Mouse (Mus musculus) cerebellum, adult 2 months (tissue): ENCODE results near the gene Fam83b. TPM values are rescaled to one million over a fixed set of nuclear protein-coding genes. Genes with fewer than 3 reads are reported as not detected.
A peak's percentile ranks its signal among the peaks of the same experiment; 100 is the strongest.

Experiments
- DNase-seq, 2 experiments: peaks; one replicate each; pipeline ENCODE4 v3.0.0; 2021
- H3K27ac ChIP-seq: fragments of 200-500 bp; 2 replicates; pipeline ENCODE4 v1.5.1; 2012; ENCODE audit warnings: low read length, control low read depth, inconsistent platforms; ENCODE audit not compliant: insufficient read depth
- H3K27me3 ChIP-seq: fragments of 200-500 bp; 2 replicates; pipeline ENCODE4 v1.6.1; 2012; ENCODE audit warnings: inconsistent platforms, mild to moderate bottlenecking, low read length, moderate library complexity; ENCODE audit not compliant: control insufficient read depth, insufficient read depth
- H3K4me1 ChIP-seq: fragments of 200-500 bp; 2 replicates; pipeline ENCODE4 v1.6.1; 2011; ENCODE audit warnings: low read length; ENCODE audit not compliant: control insufficient read depth, insufficient read depth
- H3K4me3 ChIP-seq: fragments of 200-500 bp; replicated peaks from 2 replicates; pipeline ENCODE3; 2011; ENCODE audit warnings: mild to moderate bottlenecking, low read depth, low read length, control low read depth; ENCODE audit not compliant: insufficient read depth
- CTCF ChIP-seq: fragments of 200-500 bp; IDR thresholded peaks from 2 replicates; pipeline ENCODE4 v1.5.1; 2011; ENCODE audit warnings: low read depth, mild to moderate bottlenecking, control low read depth, low read length, moderate library complexity, borderline replicate concordance; ENCODE audit not compliant: insufficient read depth
- POLR2A ChIP-seq: fragments of 200-500 bp; IDR thresholded peaks from 2 replicates; pipeline ENCODE4 v1.6.1; 2011; ENCODE audit warnings: low read length, control low read depth, borderline replicate concordance; ENCODE audit not compliant: insufficient read depth
- WGBS: fragments of 180-500 bp; shearing (Covaris S2); methylation state at CpG from one replicate; pipeline ENCODE4 v1.1.7; 2018; 5-methylcytosine and 5-hydroxymethylcytosine counted together
- polyA plus RNA-seq: library from polyadenylated mRNA; depleted of rRNA; stranded (reverse); fragments of >200 nt; gene quantifications from 2 replicates; pipeline ENCODE4 v1.2.3, GENCODE M21; 2012; rRNA removed

Fam83b gene
- polyA plus RNA-seq: 0.03 and 0.06 TPM in 2 replicates

GRCm38 (mm10) chr9:76566515-76567280 lies at the start of gene Fam83b:
Fam83b (minus strand) TSS chr9:76567116.
- Histone ChIP-seq H3K4me3 (peak within 1 kb of the TSS; percentile 14), H3K27ac (no peak within 1 kb of the TSS), H3K27me3 (no peaks in the 10 kb centered on the region; the same call in 1 of the 2 replicates), H3K4me1 (no peaks in the 10 kb centered on the region)
- WGBS: 6% methylated on average over 40 of the region's 40 CpGs
- no peak for TF ChIP-seq POLR2A
- TF ChIP-seq CTCF: no peak
- no peak for DNase-seq

DNA sequence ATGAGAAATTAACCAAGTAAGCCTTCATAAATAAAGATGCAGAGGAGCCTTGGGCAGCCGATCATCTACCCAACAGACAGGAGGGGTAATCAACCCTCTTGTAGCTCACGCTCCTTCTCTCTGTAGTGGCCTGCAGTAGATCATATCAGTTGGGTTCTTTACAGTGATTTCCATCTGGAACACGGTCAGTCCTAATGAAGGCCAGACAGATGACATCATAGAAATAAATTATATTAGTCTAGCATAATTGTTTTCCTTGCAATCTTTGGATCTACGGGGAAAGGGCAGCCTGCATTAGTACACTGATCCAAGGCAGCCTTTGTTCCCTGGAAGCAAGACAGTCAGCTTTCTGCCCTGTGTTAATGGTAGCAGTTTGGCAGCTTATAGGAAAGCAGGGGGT lies 47.2 kb upstream of the Fam83b start:
- Histone ChIP-seq H3K27me3 (no peaks in the 10 kb centered on the region), H3K4me3 (no peak overlapping the region), H3K27ac (no peak overlapping the region), H3K4me1 (no peaks in the 10 kb centered on the region)
- WGBS: 83% methylated on average over 4 of the region's 4 CpGs
- TF ChIP-seq CTCF: no peak
- no peak for TF ChIP-seq POLR2A
- no peak for DNase-seq

- Histone ChIP-seq H3K27me3 (no peaks in the 10 kb centered on the region), H3K4me1 (no peaks in the 10 kb centered on the region), H3K4me3 (no peak overlapping the region), H3K27ac (no peak overlapping the region)
- 64% methylated on average over 5 of the region's 5 CpGs for WGBS
- DNase-seq: no peak
- TF ChIP-seq POLR2A (no peak), CTCF (no peak)
These were observed 36.8 kb upstream of the Fam83b start for GRCm38 (mm10) chr9:76603744-76604143.

DNA sequence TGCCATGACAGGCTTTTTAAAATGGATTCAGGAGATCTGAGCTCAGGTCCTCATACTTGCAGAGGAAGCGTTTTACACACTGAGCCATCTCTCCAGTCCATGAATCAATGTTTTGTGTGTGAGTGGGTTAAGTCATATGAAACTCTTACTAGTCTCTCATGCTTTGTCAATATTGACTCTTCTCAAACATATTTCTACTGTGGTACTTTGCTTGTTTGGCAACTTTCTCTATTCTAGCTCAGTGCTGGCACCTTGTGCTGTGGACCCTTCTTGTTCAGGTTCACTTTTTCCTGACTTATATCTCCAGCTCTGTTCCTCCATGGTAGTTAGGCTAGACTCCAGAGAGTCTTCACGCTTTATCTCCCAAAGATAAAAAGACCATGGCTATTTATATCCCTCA lies 36.0 kb upstream of the Fam83b start:
- no peak for DNase-seq
- Histone ChIP-seq H3K27ac (no peak overlapping the region), H3K4me3 (no peak overlapping the region), H3K27me3 (no peaks in the 10 kb centered on the region), H3K4me1 (no peaks in the 10 kb centered on the region)
- TF ChIP-seq CTCF: no peak
- TF ChIP-seq POLR2A: no peak
- 72% methylated on average over 2 of the region's 2 CpGs for WGBS

DNA sequence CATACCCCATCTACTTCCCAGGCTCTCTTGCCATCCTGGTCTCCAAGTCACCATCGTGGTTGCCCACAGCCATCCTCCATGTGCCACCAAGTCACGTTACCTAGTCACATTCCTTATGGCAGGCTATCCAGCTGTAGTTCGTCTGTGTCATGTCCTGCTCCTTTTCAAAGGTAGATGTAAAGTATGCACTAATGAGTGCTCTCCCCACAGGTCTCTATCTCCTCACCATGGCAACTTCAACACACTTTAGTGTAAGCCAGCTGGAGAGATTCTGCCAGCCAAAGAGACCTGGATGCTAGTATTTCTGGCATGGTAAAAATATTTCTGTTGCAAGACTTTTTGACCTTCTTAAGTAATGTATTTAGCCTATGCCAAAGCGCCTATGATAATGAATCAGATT lies 30.5 kb upstream of the Fam83b start:
- 72% methylated on average over 4 of the region's 4 CpGs for WGBS

DNA sequence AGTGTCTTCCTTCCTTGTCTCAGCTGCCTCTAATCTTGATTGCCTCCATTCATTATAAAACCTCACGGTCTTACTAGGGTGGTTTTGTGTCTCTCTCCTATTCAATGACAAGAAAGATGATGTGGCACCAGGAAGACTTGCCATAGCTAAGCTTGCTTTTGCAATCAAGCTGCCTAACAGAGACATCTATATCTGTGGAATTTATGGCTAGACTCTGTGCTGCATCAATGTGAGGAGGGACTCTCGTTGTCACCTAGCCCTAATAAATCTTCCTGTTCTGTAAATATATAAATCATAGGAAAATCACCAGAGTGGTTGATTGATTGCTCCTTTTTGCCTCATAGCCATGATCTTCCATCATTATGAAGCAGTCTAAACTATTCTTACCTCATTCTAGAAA lies 26.9 kb upstream of the Fam83b start:
- Histone ChIP-seq H3K27ac (no peak overlapping the region), H3K4me3 (no peak overlapping the region), H3K27me3 (no peaks in the 10 kb centered on the region), H3K4me1 (no peaks in the 10 kb centered on the region)
- TF ChIP-seq CTCF (no peak), POLR2A (no peak)
- 84% methylated on average over 2 of the region's 2 CpGs for WGBS
- no peak for DNase-seq

More for the DNA sequence above, 30.5 kb upstream of the Fam83b start:
- H3K4me3 ChIP-seq: no peak overlapping the region
- H3K27me3 ChIP-seq: no peaks in the 10 kb centered on the region
- TF ChIP-seq POLR2A (no peak), CTCF (no peak)
- no peaks in the 10 kb centered on the region for H3K4me1 ChIP-seq
- DNase-seq: no peak
- no peak overlapping the region for H3K27ac ChIP-seq

DNA sequence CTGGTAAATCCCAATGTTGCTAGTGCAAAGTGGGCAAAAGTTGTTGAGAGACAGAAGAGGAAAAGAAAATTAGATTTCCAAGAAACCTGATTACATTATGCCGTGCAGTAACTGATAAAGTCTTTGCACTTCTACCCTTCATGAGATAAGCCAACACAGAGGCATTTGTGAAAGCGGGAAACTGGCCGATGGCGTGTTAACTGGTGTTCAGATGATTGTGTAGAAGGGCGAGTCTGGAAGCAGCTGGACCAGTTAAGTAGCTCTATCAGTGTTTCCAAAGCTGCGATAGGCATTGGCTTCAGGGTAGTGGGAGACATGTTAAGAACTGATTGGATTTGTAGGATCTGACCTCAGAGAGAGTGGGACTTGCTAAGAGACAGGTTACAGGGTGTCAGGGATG lies 17.0 kb upstream of the Fam83b start:
- H3K4me1 ChIP-seq: no peaks in the 10 kb centered on the region
- H3K4me3 ChIP-seq: no peak overlapping the region
- 91% methylated on average over 6 of the region's 6 CpGs for WGBS
- no peaks in the 10 kb centered on the region for H3K27me3 ChIP-seq
- no peak overlapping the region for H3K27ac ChIP-seq
- TF ChIP-seq POLR2A (no peak), CTCF (no peak)
- DNase-seq: no peak

DNA sequence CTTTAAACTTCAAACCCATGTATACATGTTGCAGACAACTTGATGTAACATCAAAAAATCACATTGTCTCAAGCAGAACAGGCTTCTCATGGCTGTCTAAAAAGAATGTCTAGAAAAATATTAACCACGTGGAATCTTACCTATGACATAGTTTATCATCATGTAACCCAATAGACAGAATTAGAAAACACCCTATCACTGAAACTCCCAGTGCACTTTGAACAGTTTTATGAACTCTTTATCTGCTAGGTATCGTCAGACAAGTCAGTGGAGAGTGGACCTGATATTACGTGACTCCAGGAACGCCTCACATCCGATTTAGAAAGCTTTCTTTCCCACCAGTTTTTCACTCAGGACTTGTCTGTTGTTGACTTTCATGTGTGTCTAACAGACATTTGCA lies 15.1 kb upstream of the Fam83b start:
- no peak overlapping the region for H3K4me3 ChIP-seq
- TF ChIP-seq POLR2A: no peak
- no peak for TF ChIP-seq CTCF
- H3K27ac ChIP-seq: no peak overlapping the region
- H3K4me1 ChIP-seq: no peaks in the 10 kb centered on the region
- no peak for DNase-seq
- 89% methylated on average over 5 of the region's 5 CpGs for WGBS
- H3K27me3 ChIP-seq: no peaks in the 10 kb centered on the region
